Mouse (Mus musculus): Measurements from ENCODE around the gene Fam117a. TPM values are rescaled to one million over a fixed set of nuclear protein-coding genes. Genes with fewer than 3 reads are reported as not detected.

The Fam117a gene
- polyA plus RNA-seq, 1 experiment from 2014 or later: 16.8 TPM

DNA sequence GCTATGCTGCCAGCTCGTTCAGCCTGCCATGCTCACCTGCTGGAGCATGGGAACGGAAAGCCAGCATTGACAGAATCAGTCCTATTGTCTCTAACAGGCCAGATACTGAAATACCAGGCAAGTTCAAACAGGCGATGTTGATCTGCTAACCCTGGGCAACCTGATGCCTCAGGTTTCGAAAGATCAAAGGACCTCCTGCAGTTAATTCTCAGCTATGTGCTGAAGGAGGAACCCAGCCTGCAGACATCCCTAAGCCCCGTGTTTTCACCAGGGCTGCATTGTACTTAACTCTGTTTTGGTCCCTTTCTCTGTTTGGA lies 56.6 kb downstream of the Fam117a start:
- Histone ChIP-seq H3K9ac (ENCODE audit: low read length) (no peak overlapping the region), H3K4me1 (ENCODE audit: control insufficient read depth, insufficient read depth, low read length) (0 out of 2 replicates have a peak, but pooled peaks cover 2% of the 10 kb centered on the region), H3K9me3 (ENCODE audit: control insufficient read depth, low read length) (no peaks in the 10 kb centered on the region), H3K4me3 (ENCODE audit: low read depth, low read length) (no peak overlapping the region), H3K36me3 (ENCODE audit: control insufficient read depth, insufficient read depth, low read length) (peaks cover 7% of the 10 kb centered on the region), H3K27me3 (ENCODE audit: control insufficient read depth, insufficient read depth, low read length) (no peaks in the 10 kb centered on the region), H3K4me2 (ENCODE audit: low read depth, severe bottlenecking) (no peak overlapping the region), H3K27ac (replicated peaks; ENCODE audit: low read depth, low read length) (no peak overlapping the region; the same call in 1 of the 2 replicates)
- WGBS: 11% methylated on average over 5 of the region's 5 CpGs
- DNase-seq (ENCODE audit: low spot score) (no peak), ATAC-seq (ENCODE audit: insufficient number of reproducible peaks, low FRiP score, low TSS enrichment, low read depth) (no peak)

DNA sequence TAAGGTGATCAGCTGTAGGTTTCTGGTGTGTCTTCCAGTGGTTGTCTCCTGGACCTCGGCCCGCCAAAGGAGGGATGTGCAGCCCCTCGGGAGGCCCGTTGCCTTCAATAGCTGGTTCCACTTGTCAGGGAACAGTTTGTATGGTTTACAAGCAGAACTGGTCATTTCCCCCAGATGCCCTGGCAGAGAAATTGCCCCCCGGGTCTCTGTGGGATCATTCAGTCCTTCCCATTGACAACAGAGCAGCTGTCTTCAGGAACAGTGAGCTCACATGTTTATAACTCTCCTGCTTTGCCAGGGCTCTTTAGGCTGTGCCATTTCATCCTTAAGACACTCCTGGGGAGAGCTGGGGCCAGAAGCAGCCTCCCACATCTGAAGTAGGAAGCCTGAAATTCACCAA lies 57.3 kb downstream of the Fam117a start:
- WGBS: 31% methylated on average over 5 of the region's 5 CpGs
- Histone ChIP-seq H3K9me3 (ENCODE audit: control insufficient read depth, low read length) (no peaks in the 10 kb centered on the region), H3K4me2 (ENCODE audit: low read depth, severe bottlenecking) (no peak overlapping the region)

DNA sequence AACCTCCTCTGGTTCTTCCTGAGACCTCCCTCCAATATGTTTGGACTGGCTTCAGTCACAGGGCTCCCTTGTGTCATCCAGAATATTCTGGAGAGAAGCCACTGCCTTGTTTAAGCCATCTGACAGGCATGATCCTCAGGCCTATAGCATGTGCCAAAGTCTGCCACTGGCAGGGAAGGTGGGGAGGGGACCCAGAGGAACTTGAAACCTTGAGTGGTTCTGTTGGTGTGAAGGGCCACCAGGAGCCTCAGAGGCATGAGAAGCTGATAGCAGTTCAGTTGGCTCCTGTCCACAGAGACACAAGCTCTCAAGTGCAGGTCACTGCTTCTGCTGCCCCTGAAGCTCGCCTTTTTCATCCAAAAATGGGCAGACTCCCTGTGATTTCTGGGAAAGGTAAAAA lies 59.7 kb downstream of the Fam117a start:
- H3K4me1 ChIP-seq (ENCODE audit: control insufficient read depth, insufficient read depth, low read length): 0 out of 2 replicates have a peak, but pooled peaks cover 2% of the 10 kb centered on the region
- no peaks in the 10 kb centered on the region for H3K27me3 ChIP-seq (ENCODE audit: control insufficient read depth, insufficient read depth, low read length)
- H3K9me3 ChIP-seq (ENCODE audit: control insufficient read depth, low read length): no peaks in the 10 kb centered on the region
- DNase-seq (ENCODE audit: low spot score) (no peak), ATAC-seq (ENCODE audit: insufficient number of reproducible peaks, low FRiP score, low TSS enrichment, low read depth) (no peak)
- H3K9ac ChIP-seq (ENCODE audit: low read length): no peak overlapping the region
- no peak overlapping the region for H3K4me3 ChIP-seq (ENCODE audit: low read depth, low read length)
- 58% methylated on average over 1 of the region's 1 CpGs for WGBS
- no peaks in the 10 kb centered on the region for H3K36me3 ChIP-seq (ENCODE audit: control insufficient read depth, insufficient read depth, low read length)
- H3K4me2 ChIP-seq (ENCODE audit: low read depth, severe bottlenecking): no peak overlapping the region
- H3K27ac ChIP-seq (replicated peaks; ENCODE audit: low read depth, low read length): no peak overlapping the region

More for the DNA sequence above, 57.3 kb downstream of the Fam117a start:
- no peaks in the 10 kb centered on the region for H3K27me3 ChIP-seq (ENCODE audit: control insufficient read depth, insufficient read depth, low read length)
- no peak overlapping the region for H3K27ac ChIP-seq (replicated peaks; ENCODE audit: low read depth, low read length)
- ATAC-seq (ENCODE audit: insufficient number of reproducible peaks, low FRiP score, low TSS enrichment, low read depth): no peak
- H3K4me1 ChIP-seq (ENCODE audit: control insufficient read depth, insufficient read depth, low read length): 0 out of 2 replicates have a peak, but pooled peaks cover 2% of the 10 kb centered on the region
- DNase-seq (ENCODE audit: low spot score): no peak
- no peak overlapping the region for H3K4me3 ChIP-seq (ENCODE audit: low read depth, low read length)
- H3K9ac ChIP-seq (ENCODE audit: low read length): no peak overlapping the region
- H3K36me3 ChIP-seq (ENCODE audit: control insufficient read depth, insufficient read depth, low read length): peaks cover 7% of the 10 kb centered on the region

DNA sequence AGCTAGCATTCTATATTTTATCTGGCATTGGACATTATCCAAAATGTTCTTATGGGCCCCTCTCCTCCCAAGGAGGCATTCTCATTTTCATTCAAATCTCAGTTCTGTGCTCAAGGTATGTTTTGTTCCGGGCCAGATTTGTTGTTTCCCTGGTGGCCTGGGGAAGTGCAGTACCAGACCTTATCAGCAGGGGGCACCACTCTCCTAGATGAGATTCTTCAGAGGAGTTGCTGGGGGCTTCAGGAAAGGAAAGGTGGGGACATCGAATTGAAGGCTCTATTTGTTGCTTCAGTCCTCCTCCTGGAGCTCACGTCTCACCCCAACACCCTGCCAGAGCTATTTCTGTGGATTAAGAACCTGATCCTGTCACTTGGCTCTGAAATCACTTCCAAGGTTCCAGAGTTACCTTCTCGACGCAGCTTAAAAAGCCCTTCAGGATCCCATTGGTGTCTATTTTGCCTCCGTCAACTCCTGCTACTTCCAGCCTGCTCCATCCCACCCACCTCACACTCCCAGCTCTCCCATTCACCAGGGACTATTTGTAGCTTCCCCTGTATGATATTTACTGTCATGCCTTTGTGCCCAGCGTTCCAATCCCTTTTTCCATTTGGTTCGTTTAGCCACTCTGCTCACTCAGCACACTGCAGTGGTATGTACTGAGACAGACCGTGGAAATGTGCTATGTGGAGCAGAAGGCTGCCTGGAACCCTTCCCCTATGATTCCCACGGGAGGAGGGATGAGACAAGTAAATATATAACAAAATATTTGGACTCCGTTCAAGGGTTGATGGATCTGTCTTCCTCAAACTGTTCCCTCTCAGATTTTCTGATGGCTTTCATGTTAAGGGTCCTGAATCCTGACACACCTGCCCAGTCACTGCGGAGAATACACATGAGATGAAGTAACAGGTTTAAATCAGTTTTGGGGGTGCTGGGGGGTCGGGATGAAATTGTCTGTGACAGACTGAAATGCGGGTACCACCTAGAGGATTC lies 61.3 kb downstream of the Fam117a start:
- H3K4me2 ChIP-seq (ENCODE audit: low read depth, severe bottlenecking): no peak overlapping the region
- no peaks in the 10 kb centered on the region for H3K36me3 ChIP-seq (ENCODE audit: control insufficient read depth, insufficient read depth, low read length)
- H3K4me3 ChIP-seq (ENCODE audit: low read depth, low read length): no peak overlapping the region
- ATAC-seq (ENCODE audit: insufficient number of reproducible peaks, low FRiP score, low TSS enrichment, low read depth) (no peak), DNase-seq (ENCODE audit: low spot score) (peak; percentile 90)
- no peaks in the 10 kb centered on the region for H3K9me3 ChIP-seq (ENCODE audit: control insufficient read depth, low read length)
- no peak overlapping the region for H3K27ac ChIP-seq (replicated peaks; ENCODE audit: low read depth, low read length)
- WGBS: 67% methylated on average over 14 of the region's 14 CpGs
- peaks cover 4% of the 10 kb centered on the region; the same call in 1 of the 2 replicates for H3K4me1 ChIP-seq (ENCODE audit: control insufficient read depth, insufficient read depth, low read length)
- H3K27me3 ChIP-seq (ENCODE audit: control insufficient read depth, insufficient read depth, low read length): no peaks in the 10 kb centered on the region
- no peak overlapping the region for H3K9ac ChIP-seq (ENCODE audit: low read length)

DNA sequence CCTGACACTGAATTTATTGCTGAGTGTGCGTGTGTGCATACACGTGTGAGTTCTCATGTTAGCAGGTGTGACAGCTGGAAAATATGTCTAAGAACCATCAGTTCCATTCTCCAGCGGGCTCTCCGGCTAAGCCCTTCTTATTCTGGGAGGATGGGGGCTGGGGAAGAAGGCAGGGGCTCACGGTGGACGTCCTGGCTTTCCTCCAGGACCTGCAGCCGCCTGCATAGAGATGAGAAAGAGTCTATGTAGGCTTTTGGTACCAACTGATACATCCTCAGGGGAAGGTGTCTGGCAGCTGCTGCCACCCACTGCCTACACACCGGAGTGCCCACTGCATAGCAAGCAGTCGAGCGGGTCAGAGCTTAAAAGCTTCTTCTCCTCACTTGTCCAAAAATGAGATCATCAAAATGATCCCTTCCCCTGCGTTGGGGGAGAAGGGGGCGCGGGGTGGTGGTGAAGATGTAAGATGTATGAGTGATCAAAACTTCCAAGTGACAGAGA lies 62.8 kb downstream of the Fam117a start:
- Histone ChIP-seq H3K4me3 (ENCODE audit: low read depth, low read length) (no peak overlapping the region), H3K4me2 (ENCODE audit: low read depth, severe bottlenecking) (no peak overlapping the region), H3K9me3 (ENCODE audit: control insufficient read depth, low read length) (no peaks in the 10 kb centered on the region), H3K9ac (ENCODE audit: low read length) (no peak overlapping the region), H3K27me3 (ENCODE audit: control insufficient read depth, insufficient read depth, low read length) (no peaks in the 10 kb centered on the region), H3K27ac (replicated peaks; ENCODE audit: low read depth, low read length) (no peak overlapping the region), H3K4me1 (ENCODE audit: control insufficient read depth, insufficient read depth, low read length) (peaks cover 4% of the 10 kb centered on the region; the same call in 1 of the 2 replicates), H3K36me3 (ENCODE audit: control insufficient read depth, insufficient read depth, low read length) (no peaks in the 10 kb centered on the region)
- 79% methylated on average over 13 of the region's 13 CpGs for WGBS
- DNase-seq (ENCODE audit: low spot score) (no peak), ATAC-seq (ENCODE audit: insufficient number of reproducible peaks, low FRiP score, low TSS enrichment, low read depth) (no peak)

DNA sequence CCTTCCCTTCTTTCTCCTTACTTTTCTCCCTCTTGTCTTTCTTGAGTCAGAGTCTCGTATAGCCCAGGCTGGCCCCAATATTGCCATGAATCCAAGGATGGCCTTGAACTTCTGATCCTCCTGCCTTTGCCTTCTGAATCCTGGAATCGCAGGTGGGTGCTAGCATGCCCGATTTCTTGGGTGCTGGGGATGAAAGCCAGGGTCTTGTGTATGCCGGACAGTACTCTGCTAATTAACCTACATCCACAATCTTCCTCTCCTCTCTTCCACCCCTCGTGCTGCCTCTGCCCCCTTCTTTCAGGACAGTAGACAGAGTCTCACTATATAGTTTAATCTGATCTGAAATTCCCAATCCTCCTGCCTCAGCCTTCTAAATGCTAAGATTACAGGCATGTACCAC lies 64.8 kb downstream of the Fam117a start:
- ATAC-seq (ENCODE audit: insufficient number of reproducible peaks, low FRiP score, low TSS enrichment, low read depth): no peak
- H3K4me3 ChIP-seq (ENCODE audit: low read depth, low read length): no peak overlapping the region
- no peak overlapping the region for H3K27ac ChIP-seq (replicated peaks; ENCODE audit: low read depth, low read length)
- H3K9me3 ChIP-seq (ENCODE audit: control insufficient read depth, low read length): no peaks in the 10 kb centered on the region
- 85% methylated on average over 5 of the region's 5 CpGs for WGBS
- H3K27me3 ChIP-seq (ENCODE audit: control insufficient read depth, insufficient read depth, low read length): no peaks in the 10 kb centered on the region
- no peak overlapping the region for H3K9ac ChIP-seq (ENCODE audit: low read length)
- no peak for DNase-seq (ENCODE audit: low spot score)
- H3K4me2 ChIP-seq (ENCODE audit: low read depth, severe bottlenecking): no peak overlapping the region
- H3K4me1 ChIP-seq (ENCODE audit: control insufficient read depth, insufficient read depth, low read length): peaks cover 4% of the 10 kb centered on the region; the same call in 1 of the 2 replicates
- H3K36me3 ChIP-seq (ENCODE audit: control insufficient read depth, insufficient read depth, low read length): no peaks in the 10 kb centered on the region

DNA sequence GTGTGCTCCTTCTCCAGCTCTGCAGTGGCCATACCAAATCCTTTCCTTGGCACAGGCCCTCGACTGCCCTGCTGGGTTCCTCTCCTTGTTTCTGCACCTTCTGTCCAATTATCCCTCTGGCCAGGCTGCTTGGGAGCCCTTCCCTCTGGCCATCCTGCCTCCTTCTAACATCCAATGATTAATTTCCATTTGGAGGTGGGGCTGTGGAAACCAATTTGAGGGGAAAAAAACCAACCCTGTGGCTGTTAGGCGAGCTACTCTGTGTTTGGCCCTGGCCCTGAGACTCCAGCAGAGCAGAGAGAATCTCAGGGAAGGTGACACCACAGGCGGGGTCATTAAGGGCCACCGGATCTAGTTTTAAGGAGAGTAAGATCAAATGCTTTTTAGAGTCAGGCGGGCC lies 65.4 kb downstream of the Fam117a start:
- 0 out of 2 replicates have a peak overlapping the region, but pooled peaks have one; percentile 27 for H3K9ac ChIP-seq (ENCODE audit: low read length)
- no peaks in the 10 kb centered on the region for H3K9me3 ChIP-seq (ENCODE audit: control insufficient read depth, low read length)
- no peaks in the 10 kb centered on the region for H3K36me3 ChIP-seq (ENCODE audit: control insufficient read depth, insufficient read depth, low read length)
- ATAC-seq (ENCODE audit: insufficient number of reproducible peaks, low FRiP score, low TSS enrichment, low read depth) (no peak), DNase-seq (ENCODE audit: low spot score) (no peak)
- H3K27ac ChIP-seq (replicated peaks; ENCODE audit: low read depth, low read length): no peak overlapping the region; the same call in 1 of the 2 replicates
- H3K4me3 ChIP-seq (ENCODE audit: low read depth, low read length): no peak overlapping the region
- WGBS: 8% methylated on average over 5 of the region's 5 CpGs
- H3K4me1 ChIP-seq (ENCODE audit: control insufficient read depth, insufficient read depth, low read length): peaks cover 4% of the 10 kb centered on the region; the same call in 1 of the 2 replicates
- no peak overlapping the region for H3K4me2 ChIP-seq (ENCODE audit: low read depth, severe bottlenecking)
- no peaks in the 10 kb centered on the region for H3K27me3 ChIP-seq (ENCODE audit: control insufficient read depth, insufficient read depth, low read length)

DNA sequence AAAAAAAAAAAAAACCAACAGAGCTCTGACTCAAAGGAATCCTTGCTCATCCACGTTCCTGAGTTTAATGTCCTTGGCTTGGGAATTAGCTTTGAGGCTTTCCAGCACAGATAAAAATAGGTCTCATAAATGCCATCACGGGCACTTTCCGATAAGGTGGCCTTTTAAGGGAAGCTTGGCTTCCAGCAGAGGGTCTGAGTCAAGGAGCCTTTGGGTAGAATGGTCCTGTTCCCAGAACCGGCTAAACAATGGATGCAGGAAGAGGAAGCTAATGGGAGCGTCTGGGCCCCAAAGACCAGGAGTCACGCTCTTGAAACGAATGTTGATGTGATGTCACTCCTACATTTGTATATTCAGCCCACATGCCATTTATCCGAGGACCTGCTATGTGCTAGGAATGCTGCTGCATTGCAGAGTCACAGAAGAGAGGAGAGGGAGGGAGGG lies 65.9 kb downstream of the Fam117a start:
- no peak overlapping the region for H3K27ac ChIP-seq (replicated peaks; ENCODE audit: low read depth, low read length)

More for the DNA sequence above, 65.9 kb downstream of the Fam117a start:
- H3K9ac ChIP-seq (ENCODE audit: low read length): no peak overlapping the region
- no peak overlapping the region for H3K4me2 ChIP-seq (ENCODE audit: low read depth, severe bottlenecking)
- WGBS: 34% methylated on average over 8 of the region's 8 CpGs
- no peaks in the 10 kb centered on the region for H3K27me3 ChIP-seq (ENCODE audit: control insufficient read depth, insufficient read depth, low read length)
- no peak overlapping the region for H3K4me3 ChIP-seq (ENCODE audit: low read depth, low read length)
- no peaks in the 10 kb centered on the region for H3K36me3 ChIP-seq (ENCODE audit: control insufficient read depth, insufficient read depth, low read length)
- no peak for ATAC-seq (ENCODE audit: insufficient number of reproducible peaks, low FRiP score, low TSS enrichment, low read depth)
- no peak for DNase-seq (ENCODE audit: low spot score)
- no peaks in the 10 kb centered on the region for H3K9me3 ChIP-seq (ENCODE audit: control insufficient read depth, low read length)
- peaks cover 4% of the 10 kb centered on the region; the same call in 1 of the 2 replicates for H3K4me1 ChIP-seq (ENCODE audit: control insufficient read depth, insufficient read depth, low read length)
